Mouse (Mus musculus): ENCODE measurements around the gene Cwc27. TPM values are rescaled to one million over a fixed set of nuclear protein-coding genes. Genes with fewer than 3 reads are reported as not detected.

Cwc27 gene
- 15.0 and 19.4 TPM in 2 replicates for total RNA-seq (2021)
- long read RNA-seq, experiment 1, transcript Cwc27-201 (14 exons, 2,071 nt): major isoform, 10 of 30 reads
- long read RNA-seq, experiment 1, partial matches to known transcripts: 12 of 30 reads
- long read RNA-seq, experiment 1, other reads (novel, unspliced or antisense): 8 of 30 reads
- long read RNA-seq, experiment 2, transcript Cwc27-201 (14 exons, 2,071 nt): major isoform, 10 of 21 reads
- long read RNA-seq, experiment 2, partial matches to known transcripts: 5 of 21 reads
- long read RNA-seq, experiment 2, other reads (novel, unspliced or antisense): 6 of 21 reads

GRCm38 (mm10) chr13:104816635-104817571 lies at the start of gene Cwc27:
TSS of gene Cwc27 (minus strand) at chr13:104817142.
- peak; percentile 85 for DNase-seq

GRCm38 (mm10) chr13:104866726-104867125 lies 49.8 kb upstream of the Cwc27 start:
- no peak for DNase-seq

DNA sequence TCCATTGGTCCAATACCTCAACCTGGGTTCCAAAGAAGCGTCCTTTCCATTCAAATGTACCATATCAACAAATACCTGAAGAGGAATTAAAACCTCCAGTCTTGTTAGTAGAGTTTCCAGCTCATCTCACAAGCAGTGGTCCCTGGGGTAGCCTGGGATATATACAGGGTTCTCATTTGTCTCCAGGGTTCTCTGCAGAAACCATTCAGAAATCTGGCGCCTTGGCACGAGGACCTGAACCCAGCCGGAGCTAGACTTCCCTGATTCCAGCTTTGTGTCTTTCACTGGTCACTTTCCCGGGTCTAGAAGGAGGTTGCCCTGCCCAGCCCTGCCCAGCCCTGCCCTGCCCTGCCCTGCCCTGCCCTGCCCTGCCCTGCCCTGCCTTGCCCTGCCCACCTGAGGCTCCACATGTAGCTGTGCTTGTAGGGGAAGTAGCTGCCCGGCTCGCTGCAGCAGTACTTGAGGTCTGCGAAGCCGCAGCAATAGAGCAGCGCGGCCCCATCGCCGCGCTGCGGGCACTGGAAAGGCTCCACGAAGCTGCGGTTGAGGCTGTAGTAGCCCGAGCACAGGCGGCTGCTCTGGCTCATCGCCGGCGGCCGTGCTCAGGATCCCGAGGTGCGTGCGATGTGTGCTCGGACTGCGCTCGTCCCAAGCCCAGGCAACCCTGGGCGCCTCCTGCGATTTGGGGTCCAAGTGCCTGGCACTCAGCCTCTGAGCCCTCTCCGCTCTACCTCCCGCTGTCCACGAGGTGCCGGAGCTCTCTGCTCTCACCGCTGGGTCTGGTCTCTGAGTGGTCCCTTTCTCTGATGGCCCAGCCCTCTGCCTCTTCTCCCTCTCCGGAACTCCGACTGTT lies 46.4 kb upstream of the Cwc27 start, which contains the start of gene Shisal2b:
Gene Shisal2b, minus strand, starts transcription at position 767 of the 853 bp plus-strand sequence.
- peak; percentile 59 for DNase-seq

DNA sequence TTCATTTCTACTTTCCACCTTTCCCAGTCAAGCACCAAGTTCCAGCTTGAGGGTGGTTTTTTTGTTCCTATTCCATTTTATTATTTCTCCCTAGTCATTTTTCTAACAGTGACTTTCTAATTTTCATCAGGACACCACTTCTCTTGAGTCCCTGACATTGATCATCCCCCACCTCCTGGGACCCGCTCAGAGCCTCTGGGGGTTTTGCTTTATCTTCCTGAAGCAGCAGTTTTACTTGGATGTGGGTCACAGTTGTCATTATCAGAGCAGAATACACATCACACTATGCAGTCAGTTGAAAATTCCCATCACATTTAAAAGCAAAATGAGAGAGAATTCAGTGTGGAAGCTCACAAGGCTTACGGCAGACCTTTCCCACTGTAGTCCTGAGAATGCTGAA lies 36.7 kb upstream of the Cwc27 start:
- no peak for DNase-seq

GRCm38 (mm10) chr13:104843295-104844089 lies 26.6 kb upstream of the Cwc27 start:
- DNase-seq: no peak

GRCm38 (mm10) chr13:104841937-104842336 lies 25.0 kb upstream of the Cwc27 start:
- DNase-seq: no peak

DNA sequence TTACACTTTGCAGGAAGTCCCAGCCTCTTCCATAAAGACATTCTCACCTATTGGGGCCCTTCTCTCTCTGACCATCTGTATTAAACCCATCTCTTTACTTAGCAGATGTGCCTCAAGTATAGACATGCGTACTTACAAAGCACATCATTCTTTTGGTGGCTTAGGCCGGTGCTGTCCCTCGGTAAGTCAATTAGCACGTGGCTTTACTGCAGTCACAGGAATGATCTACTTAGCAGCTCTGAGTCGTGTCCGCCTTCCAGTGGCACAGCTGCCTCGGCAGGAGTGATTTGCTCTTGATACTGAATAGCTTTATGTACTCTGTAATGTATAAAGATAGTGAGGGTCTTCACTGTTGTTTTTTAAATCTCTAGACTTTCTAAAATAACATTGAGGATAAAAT lies 20.7 kb upstream of the Cwc27 start:
- no peak for DNase-seq

GRCm38 (mm10) chr13:104832811-104833210 lies 15.9 kb upstream of the Cwc27 start:
- no peak for DNase-seq

DNA sequence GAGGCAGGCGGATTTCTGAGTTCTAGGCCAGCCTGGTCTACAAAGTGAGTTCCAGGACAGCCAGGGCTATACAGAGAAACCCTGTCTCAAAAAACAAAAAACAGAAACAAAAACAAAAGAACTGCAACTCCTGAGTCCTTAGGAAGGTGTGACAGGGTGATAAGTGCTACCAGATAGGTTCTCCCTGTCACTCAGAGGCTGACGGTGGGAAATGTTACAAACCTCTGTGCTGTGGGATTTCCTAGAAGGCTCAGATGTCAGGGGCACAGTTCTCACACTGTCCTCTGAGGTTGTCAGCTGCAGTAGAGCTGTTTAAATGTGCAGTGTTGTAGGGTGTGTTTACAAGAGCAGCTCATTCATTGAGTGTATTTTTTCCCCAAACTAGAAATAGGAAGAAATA lies 8.5 kb upstream of the Cwc27 start:
- no peak for DNase-seq

DNA sequence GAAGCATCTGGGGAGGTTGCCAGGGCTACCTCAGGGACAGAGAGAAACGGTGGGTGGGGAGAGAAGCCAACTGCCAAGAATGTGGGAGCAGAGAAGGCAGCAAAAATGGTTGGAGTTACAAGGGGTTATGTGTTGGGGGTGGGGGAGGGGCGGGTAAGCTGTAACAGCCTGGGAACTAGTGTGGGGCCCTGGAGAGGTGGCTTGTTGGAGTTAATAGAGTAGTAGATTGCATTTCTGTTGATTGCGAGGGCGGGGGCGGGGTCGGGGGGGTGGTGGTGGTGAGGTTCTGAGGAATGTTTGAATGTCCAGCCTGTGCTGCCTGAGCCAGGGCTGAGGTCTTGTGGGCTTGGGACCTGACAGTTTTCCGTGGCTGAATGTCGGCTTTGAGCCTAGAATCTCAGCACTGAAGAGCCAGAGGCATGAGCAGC lies 5.5 kb upstream of the Cwc27 start:
- DNase-seq: no peak

- no peak for DNase-seq
Measured at GRCm38 (mm10) chr13:104821908-104822307, 5.0 kb upstream of the Cwc27 start.

DNA sequence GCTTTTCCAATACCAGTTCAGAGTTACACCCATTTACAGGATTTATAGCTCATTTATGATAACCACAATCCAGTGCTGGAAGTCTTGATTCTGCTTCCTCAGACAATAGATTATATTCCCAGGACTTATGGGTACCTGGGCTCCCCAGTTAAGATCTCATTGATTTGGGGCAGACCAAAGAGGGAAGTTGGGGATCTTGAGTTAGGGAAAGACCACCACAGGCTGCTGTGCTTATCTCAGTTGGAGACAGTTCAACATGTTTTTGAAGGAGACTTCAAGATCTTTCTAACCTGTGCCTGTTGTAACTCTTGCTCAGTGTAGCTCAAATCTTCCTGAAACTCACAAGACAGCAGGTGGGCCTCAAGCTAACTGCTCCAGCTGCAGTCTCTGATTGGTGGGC lies 4.2 kb upstream of the Cwc27 start:
- DNase-seq: no peak

DNA sequence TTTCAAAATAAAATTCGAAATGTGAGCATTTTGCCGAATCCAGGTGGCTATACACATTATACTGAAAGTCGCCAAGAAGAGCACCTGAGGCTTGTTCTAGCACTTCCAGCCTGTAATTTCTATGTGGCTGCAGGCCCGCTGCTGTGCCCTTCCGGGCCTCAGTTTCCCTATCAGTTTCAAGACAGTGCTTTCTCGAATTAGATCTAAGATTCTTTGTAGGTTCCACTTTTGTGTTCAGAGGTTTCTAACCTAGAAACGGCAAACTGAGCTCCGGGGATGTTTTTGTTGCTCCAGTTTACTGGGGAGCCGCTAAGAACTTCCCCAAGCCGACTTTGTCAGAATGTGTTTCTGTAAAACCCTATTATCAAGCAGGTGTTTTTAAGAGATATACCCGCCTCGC lies 754 bp upstream of the Cwc27 start:
- peak; percentile 20 for DNase-seq

DNA sequence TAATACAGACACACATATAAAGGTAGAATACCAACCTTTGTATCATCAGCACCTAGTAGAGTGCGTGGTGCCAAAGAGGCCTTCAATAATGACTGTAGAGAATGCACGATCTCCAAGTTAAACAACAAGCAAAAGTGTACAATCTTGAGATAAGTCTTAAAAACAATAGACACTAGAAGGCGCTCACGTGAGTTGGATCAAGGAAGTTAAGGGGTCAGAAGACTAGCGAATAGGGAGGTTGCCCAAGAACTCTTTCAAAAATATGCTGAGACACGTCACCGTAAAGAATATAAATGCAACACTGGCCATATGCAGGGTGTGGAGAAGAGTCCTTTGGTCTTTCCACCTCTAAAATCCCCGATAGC lies 690 bp downstream of the Cwc27 start:
- no peak for DNase-seq

GRCm38 (mm10) chr13:104805681-104806080 lies 11.3 kb downstream of the Cwc27 start:
- no peak for DNase-seq

- DNase-seq: no peak
Measured at GRCm38 (mm10) chr13:104799566-104800182, 17.3 kb downstream of the Cwc27 start.

GRCm38 (mm10) chr13:104799067-104799466 lies 17.9 kb downstream of the Cwc27 start:
- no peak for DNase-seq

DNA sequence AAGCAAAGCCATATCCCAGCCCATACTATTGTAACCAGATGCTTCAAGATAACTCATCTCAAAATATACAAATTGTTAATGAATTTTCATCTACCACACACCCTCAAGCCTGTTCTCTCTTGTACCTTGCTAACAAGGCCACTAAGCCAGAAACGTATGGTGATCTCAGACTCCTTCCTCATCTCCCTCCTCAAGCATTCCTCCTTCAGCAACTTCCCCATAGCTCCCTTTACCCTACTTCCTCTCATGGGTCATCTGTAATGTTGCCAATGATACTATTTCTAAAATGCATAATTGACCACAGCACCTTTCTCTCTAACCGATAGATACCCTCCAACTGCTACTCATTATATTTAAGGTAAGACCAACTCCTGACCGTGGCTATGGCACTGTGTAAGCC lies 22.5 kb downstream of the Cwc27 start:
- no peak for DNase-seq

- DNase-seq: no peak
Measured at GRCm38 (mm10) chr13:104792184-104792583, 24.8 kb downstream of the Cwc27 start, which contains the start of gene Srek1ip1. TSS of gene Srek1ip1 (plus strand) at chr13:104792484.

DNA sequence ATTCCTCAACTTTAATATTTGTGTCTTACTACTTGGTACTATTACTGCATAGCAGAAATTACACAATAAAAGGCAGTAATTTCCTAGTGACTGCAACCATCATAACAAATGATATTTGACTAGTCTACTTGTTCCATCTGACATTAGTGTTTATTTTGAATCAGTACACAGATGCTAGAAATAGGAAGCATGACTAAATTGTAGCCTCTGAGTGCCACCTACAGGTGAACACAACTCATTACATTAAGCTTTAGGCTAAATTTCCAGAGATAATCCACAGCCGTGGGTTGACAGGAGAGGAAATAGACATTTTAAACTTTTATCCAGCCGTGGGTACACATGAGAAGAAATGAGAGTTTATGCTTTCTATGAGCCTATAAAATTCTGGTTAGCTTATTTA lies 27.3 kb downstream of the Cwc27 start:
- DNase-seq: peak; percentile 38

GRCm38 (mm10) chr13:104787260-104787659 lies 29.7 kb downstream of the Cwc27 start:
- no peak for DNase-seq
